Mouse (Mus musculus): Measurements from ENCODE around the gene Zfp410.

- no peak for TF ChIP-seq POLR2A (IDR thresholded peaks at IDR 0.05; ENCODE audit: borderline replicate concordance, extremely low read depth, insufficient read depth, insufficient read length, poor library complexity, severe bottlenecking)
- TF ChIP-seq CTCF (IDR thresholded peaks at IDR 0.05; ENCODE audit: borderline replicate concordance, extremely low read depth, insufficient read depth, insufficient read length) = no peak
Observed at GRCm38 (mm10) chr12:84304554-84304953, 12.1 kb upstream of the Zfp410 start.

All from brain, embryonic 14.5 days (tissue).